Mouse (Mus musculus): ENCODE measurements around the gene Malrd1. TPM values are rescaled to one million over a fixed set of nuclear protein-coding genes. Genes with fewer than 3 reads are reported as not detected.

Malrd1 gene
- total RNA-seq, 2 experiments from 2014 or later = not detected

DNA sequence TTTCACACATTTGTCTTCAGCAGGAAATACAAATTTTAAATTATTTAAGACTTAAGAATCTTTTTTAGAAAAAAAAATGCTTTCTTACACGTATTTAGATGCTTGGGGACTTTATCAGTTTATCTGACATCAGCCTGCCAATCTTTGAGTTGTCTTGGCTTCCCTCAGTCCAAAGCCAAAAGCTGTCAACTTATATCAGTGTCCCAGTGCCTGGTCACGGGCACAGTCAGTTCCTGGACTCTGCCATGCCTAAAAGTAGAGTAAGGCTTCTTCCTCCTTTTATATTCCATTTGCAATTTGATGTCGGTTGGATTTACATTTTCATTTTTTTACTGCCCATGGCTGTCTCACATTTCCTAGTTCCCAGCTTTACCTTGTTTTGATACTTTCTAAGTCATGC lies 722.6 kb downstream of the Malrd1 start:
- no peak for ATAC-seq (replicated peaks; ENCODE audit: low FRiP score, poor library complexity, severe bottlenecking)

DNA sequence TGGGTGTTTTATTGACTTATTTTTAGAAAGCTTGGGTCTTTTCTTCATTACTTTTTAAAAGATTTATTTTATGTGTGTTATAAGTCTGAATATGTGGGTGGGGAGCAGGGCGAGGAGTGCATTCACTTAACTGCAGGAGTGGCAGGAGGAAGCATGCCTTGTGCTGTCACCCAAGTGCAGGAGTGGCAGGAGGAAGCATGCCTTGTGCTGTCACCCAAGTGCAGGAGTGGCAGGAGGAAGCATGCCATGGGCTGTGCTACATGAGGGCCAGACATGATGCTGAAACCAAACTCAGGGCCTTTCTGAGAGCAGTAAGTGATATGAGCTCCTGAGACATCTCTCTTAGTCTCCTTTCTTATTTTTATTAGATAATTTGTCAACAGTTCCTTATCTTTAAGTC lies 726.0 kb downstream of the Malrd1 start:
- ATAC-seq (replicated peaks; ENCODE audit: low FRiP score, poor library complexity, severe bottlenecking) = no peak
